Mouse (Mus musculus): ENCODE data around the gene Sf3b2.
A peak's percentile ranks its signal among the peaks of the same experiment; 100 is the strongest.
"Not testable (repeated sequence)": the region's sequence is repeated elsewhere in the genome, so short reads cannot be mapped to it uniquely, and the experiment has no call there.

Gene Sf3b2

DNA sequence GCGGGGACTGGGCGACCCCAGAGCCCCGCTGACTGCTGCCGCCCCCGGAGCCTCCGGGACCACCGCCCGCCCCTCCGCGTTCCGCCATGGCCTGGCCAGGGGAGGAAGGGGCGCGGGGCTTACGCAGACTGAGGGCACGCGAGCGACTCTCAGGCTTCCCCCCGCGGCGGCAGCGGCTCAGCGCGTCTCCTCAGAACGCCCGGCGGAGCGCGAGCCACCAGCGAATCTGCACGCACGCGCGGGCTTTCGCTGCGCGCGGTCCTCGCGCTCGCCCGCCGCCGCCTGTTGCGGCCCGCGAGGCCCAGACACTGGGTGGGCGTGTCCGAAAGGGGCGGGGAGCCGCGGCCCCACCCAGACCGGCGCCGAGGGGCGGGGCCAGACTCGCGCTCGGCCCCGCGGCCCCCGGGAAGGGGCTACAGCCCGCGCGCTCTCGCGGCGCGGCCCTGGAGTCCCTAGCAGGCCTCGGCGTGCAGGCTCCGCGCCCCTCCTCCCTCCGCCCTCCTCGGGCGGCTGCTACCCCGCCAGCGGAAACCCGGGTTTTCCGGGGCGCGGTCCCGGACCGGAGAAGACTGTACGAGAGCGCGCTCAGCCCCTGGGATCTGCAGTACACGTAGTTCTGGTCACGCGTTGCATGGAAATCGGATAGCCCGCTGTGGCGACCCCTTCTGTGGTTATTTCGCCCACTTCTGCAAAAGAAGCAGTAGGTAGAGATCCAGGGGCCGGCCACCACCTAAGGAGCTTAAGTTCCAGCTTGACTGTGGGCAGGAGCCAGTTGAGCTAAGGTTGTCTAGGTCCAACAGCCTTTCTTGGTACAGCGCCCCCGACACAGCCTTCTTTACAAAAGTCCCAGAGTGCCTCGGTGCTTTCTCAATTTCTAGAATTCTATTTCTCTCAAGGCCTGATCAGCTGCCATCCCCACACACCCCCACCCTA lies 22.2 kb downstream of the Sf3b2 start, which contains the start of gene Pacs1:
TSS of gene Pacs1 (minus strand) at position 319 of the 933 bp plus-strand sequence.
- peak; percentile 91 for DNase-seq (ENCODE audit: extremely low spot score, low spot score)

DNA sequence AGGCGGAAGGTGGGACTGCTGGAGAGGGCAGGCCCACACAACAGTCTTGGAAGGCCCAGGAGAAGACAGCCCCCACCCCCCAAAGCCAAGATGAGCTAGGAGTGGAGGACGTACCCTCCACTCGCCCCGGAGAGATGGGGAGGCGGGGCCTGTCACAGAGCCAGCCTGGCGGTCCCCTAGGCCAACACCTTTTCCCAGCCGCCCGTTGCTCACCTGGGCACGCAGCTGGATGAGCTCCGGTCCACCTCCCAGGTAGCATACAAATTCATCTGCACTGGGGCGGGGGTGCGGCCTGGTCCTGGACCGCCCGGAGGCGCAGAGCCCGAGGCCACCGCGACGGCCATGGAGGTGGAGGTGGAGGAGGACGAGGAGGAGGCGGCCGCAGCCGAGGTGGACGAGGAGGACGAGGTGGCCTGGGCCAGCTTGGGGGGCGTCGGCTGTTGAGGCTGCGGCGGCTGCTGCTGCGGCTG lies 22.9 kb downstream of the Sf3b2 start:
- DNase-seq (ENCODE audit: extremely low spot score, low spot score): no peak

DNA sequence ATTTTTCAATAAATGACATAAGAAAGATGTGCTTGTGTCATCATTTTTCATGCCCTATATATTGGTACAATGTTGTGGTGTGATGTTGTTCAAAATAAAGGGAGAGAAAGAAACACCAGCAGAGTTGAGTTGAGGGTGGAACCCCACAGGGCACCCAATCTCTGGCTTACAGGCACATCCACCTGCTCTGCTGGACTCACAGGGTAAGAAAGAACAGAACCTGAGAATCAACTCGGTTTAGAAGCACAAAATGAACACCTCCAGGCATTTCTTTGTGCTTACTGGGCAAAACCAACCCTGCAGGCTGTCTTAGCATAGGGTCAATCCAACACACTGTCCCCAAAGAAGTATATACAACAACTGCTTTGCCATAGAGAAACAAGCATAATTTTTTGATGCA lies 23.8 kb downstream of the Sf3b2 start:
- DNase-seq (ENCODE audit: extremely low spot score, low spot score): no peak

DNA sequence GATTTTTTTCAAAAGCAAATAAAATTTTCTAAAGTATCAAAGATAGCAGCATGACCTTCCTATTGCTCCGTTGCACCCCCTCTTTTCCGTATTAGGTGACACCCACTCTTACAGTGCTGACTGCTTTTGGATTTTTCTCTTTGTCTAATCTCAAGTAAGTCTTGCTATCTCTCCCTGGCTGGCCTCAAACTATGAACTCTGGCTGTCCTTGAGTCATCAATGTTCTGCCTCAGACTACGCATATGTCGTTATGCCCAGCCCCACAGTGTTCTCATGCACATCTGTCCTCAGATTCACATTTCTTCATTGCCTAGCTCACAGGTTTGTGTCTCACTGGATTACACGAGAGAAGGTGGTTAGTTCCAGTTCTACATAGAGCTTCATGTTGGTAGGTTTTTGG lies 25.9 kb downstream of the Sf3b2 start:
- DNase-seq (ENCODE audit: extremely low spot score, low spot score): no peak

DNA sequence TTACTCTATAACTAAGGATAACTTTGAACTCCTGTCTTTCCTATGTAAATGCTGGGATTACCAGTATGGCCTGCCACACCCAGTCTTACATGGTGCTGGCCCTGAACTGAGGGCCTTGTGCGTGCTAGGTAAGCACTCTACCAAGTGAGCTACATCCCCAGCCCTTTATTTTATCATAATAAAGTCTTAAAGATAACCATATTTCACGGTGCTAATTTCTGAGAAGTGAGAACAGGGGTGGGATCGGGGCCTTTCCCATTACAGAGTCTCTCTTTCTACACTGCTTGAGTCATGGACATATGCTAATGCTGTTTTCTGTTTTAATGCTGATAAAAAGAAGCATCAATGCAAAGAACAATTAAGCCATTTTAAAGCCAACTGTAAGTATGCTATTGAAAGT lies 26.4 kb downstream of the Sf3b2 start:
- DNase-seq (ENCODE audit: extremely low spot score, low spot score): no peak

DNA sequence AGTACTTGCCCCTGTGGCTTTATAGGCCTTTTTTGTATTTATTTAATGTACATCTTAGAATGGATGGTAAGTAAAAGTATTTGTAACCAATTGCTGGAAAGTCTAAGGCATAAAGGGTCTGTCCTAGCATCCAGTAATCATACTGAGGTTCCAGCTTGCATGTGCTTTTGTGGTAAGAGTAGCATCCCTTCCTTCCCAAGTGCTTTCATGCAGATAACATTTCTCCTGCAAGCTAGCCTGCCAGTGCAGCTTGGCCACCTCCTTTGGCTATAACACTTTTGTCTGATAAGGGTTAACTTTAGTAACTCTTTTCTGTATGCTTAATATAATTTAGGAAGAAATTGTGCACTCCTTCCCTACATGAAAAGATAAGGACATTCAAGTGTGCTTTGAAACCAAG lies 27.2 kb downstream of the Sf3b2 start:
- DNase-seq (ENCODE audit: extremely low spot score, low spot score): no peak

DNA sequence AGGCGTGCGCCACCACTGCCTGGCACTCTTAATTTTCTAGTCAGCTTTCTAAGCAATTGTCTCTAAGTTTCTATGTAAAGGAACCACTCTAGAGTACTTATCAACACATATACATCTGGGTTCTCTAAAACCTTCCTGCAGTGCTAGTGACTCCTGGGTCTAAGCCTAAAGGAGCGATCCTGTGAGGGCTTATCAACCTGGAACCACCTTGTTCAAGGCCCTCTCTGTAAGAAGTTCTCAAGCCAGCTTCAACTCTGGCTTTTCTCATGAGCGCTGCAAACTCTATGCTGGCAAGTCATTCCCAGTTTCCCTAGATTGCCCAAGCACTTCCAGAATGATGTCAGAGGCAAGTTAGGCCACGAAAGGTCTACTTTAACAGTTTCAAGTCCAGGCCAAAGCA lies 28.2 kb downstream of the Sf3b2 start:
- no peak for DNase-seq (ENCODE audit: extremely low spot score, low spot score)

DNA sequence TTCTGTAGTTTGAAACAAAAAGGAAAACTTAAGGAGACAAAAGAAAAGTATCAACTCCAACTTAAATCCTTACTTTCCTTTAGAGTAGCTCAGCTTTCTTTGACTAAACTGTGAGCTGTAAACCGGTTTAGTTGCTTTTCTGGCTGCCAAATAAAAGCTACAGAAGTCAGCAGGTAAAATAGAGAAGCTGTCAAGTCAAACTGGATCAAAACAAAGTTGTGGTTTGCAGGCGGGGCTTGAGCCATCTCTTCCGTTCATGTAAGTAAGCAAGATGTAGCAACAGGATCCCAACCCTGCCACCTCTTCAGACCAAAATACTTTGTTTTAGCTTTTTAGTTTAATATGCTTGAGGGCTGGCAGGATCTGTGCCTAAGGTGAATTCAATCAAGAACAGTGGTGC lies 38.1 kb downstream of the Sf3b2 start:
- no peak for DNase-seq (ENCODE audit: extremely low spot score, low spot score)

DNA sequence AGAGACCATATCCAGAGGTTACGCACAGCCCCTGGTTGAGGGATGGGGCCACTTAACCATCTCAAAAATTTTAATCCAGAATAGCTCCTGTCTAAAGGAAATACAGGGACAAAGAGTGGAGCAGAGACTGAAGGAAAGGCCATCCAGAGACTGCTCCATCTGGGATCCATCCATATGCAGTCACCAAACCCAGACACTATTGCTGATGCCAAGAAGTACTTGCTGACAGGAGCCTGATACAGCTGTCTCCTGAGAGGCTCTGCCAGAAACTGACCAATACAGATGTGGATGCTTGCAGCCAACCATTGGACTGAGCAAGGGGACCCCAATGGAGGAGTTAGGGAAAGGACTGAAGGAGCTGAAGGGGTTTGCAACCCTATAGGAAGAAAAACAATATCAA lies 58.3 kb downstream of the Sf3b2 start:
- DNase-seq (ENCODE audit: extremely low spot score, low spot score): not testable (repeated sequence)

DNA sequence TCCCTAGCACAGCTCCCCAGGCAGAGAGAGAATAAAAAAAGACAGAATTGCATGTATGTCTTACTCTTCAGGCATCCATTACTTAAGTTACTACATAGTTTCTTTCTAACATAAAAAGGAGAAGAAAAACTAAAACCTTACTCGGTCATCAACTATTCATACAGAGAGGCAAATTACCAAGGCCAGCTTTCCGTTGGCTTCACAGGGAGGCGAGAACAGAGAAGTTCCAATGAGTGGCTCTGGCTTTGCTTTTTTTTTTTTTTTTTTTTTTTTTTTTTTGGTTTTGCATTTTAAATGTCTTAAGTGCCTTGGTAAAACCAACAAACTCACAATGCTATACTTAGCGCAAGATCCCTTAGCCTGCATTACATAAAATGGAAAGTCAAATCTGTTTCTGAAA lies 62.6 kb downstream of the Sf3b2 start:
- DNase-seq (ENCODE audit: extremely low spot score, low spot score): no peak

DNA sequence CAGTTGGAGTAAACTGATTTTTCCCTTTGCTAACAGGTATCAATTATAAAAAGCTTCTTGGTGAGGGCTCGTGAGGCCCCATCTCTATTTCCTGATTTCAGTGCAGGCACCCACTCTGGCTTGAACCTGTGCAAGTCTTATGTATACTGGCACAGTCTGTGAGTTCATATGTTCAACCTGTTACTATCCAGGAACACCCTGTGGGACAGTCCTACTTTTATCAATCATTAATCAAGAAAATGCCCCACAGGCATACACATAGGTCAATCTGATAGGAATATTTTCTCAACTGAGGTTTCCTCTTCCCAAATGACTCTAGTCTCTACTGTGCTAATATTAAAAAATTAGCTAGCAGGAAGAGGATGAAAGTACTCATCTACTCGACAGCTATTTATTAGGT lies 65.1 kb downstream of the Sf3b2 start:
- DNase-seq (ENCODE audit: extremely low spot score, low spot score): no peak

DNA sequence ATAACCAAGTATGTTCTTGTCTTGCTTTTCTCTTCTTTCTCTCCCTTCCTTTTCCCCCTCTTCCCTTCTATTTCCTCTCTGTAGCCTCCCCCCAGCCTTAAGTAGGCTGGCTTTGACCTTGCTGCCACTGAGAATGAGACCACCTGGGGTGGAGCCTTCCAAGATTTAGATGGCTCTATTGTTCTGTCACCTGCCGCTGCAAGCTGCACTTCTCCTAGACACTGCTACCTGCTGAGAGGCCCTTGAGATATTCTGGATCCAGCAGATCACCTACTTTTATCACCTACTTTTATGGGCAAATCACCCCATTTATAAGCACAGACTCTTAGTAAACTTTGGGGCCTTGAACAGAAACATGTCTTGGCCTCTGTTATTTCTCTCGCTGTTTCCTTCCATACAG lies 70.6 kb downstream of the Sf3b2 start:
- DNase-seq (ENCODE audit: extremely low spot score, low spot score): no peak

DNA sequence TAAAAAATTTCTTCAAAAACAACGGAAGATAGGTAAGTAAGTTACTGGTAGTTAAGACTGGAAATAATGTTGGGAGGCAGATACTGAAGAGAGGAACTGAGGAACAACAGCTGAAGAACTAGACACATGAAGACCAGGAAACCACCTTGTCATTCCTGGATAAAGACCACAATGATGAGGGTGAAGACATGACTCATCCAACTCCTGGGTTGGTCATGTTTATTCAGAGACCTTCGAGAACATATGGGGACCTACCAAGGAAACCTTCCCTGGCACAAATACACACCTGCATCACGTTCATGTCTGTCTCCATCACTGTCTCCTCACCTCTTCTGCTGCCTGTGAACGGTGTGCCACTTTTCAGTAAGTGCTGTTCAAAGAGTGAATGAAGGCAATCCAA lies 71.2 kb downstream of the Sf3b2 start:
- no peak for DNase-seq (ENCODE audit: extremely low spot score, low spot score)
